Mouse (Mus musculus) liver, embryonic 16.5 days (tissue): ENCODE measurements around the gene Asb17. TPM values are rescaled to one million over a fixed set of nuclear protein-coding genes. Genes with fewer than 3 reads are reported as not detected.

ENCODE experiments used
- ATAC-seq: fragments of 200-750 bp; cut with Nextera tagmentation; 2 replicates; pipeline ENCODE4 v1.8.0; 2017; ENCODE audit warnings: low read depth, mild to moderate bottlenecking, moderate number of reproducible peaks, moderate library complexity
- H3K27ac ChIP-seq: fragments of 300-500 bp; sonication (generic); 2 replicates; pipeline ENCODE4 v1.5.1; 2014; ENCODE audit warnings: mild to moderate bottlenecking, low read length
- H3K27me3 ChIP-seq: fragments of 300-500 bp; sonication (generic); 2 replicates; pipeline ENCODE4 v1.6.1; 2014; ENCODE audit warnings: low read depth, low read length, mixed read lengths; ENCODE audit not compliant: control insufficient read depth, insufficient read depth
- H3K36me3 ChIP-seq: fragments of 300-500 bp; sonication (generic); 2 replicates; pipeline ENCODE4 v1.6.1; 2014; ENCODE audit warnings: mild to moderate bottlenecking; ENCODE audit not compliant: control insufficient read depth, insufficient read depth
- H3K4me1 ChIP-seq: fragments of 300-500 bp; sonication (generic); 2 replicates; pipeline ENCODE4 v1.6.1; 2014; ENCODE audit warnings: low read depth, low read length, mixed read lengths; ENCODE audit not compliant: control insufficient read depth
- H3K4me2 ChIP-seq: fragments of 300-500 bp; sonication (generic); 2 replicates; pipeline ENCODE4 v1.6.1; 2014; ENCODE audit warnings: low read depth, low read length, mixed read lengths
- H3K4me3 ChIP-seq: fragments of 300-500 bp; sonication (generic); 2 replicates; pipeline ENCODE4 v1.5.1; 2014; ENCODE audit warnings: low read depth, mild to moderate bottlenecking, low read length
- H3K9ac ChIP-seq: fragments of 300-500 bp; sonication (generic); 2 replicates; pipeline ENCODE4 v1.6.1; 2014; ENCODE audit warnings: low read depth, low read length
- H3K9me3 ChIP-seq: fragments of 300-500 bp; sonication (generic); replicated peaks from 2 replicates; pipeline ENCODE4 v1.6.1; 2016; ENCODE audit warnings: low read length; ENCODE audit not compliant: control insufficient read depth
- WGBS: fragments of 180-500 bp; shearing (Covaris S2); extraction: QIAGEN DNeasy Blood & Tissue Kit; methylation state at CpG from one replicate; pipeline ENCODE4 v1.1.7; 2014; ENCODE audit not compliant: insufficient replicate concordance; 5-methylcytosine and 5-hydroxymethylcytosine counted together
- polyA plus RNA-seq: library from polyadenylated mRNA; unstranded; fragments of >200 nt; fragmentation: Nextera tagmentation; extraction: Ambion mirVana; gene quantifications from 2 replicates; pipeline ENCODE4 v1.2.1, GENCODE M21; 2015

The Asb17 gene
- polyA plus RNA-seq, 1 experiment from 2014 or later: 2.2 TPM

DNA sequence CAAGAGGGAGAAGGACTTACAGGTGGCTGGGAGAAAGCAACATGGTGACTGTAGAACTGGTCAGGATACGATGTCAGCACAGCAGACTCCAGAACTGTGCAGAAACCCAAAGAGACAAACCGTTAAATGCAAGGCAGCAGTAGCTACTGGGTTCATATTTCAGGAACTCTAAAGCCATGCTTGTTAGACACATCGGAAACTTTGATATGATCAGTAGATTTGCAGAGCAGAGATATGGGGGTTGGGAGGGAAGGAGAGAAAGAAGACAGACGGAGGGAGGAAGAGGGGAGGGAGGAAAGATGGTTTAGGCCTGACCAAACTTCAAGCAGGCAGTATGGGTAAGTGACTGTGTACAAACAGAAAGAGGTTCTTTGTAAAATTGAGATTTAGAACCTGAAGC is 6.4 kb upstream of the Asb17 start:
- Histone ChIP-seq H3K27ac (no peak overlapping the region), H3K27me3 (no peaks in the 10 kb centered on the region), H3K4me2 (no peak overlapping the region), H3K4me1 (peaks cover 22% of the 10 kb centered on the region), H3K36me3 (no peaks in the 10 kb centered on the region), H3K4me3 (no peak overlapping the region), H3K9ac (no peak overlapping the region), H3K9me3 (no peaks in the 10 kb centered on the region)
- 25% methylated on average over 4 of the region's 4 CpGs for WGBS
- ATAC-seq: no peak

DNA sequence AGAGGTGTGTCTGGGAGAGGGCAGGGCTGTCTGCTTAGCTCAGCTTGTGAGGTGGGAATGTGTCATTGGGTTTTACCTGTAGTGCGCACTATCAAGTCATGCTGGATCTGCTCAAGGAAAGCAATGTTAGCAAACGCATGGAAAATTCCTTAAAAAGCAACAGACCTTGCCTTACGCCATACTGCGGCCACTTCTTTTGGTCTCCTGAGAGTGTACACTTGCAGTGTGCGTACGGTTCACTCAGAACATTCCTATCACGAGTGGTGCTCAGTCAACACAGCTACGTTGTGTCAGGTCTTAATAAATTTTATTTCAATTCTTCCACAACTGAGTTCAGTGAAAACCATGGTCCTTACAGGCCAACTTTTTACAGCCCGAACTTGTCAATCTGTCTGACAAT is 748 bp downstream of the Asb17 start:
- no peak overlapping the region for H3K27ac ChIP-seq
- 91% methylated on average over 9 of the region's 9 CpGs for WGBS
- H3K4me1 ChIP-seq: peaks cover 28% of the 10 kb centered on the region

DNA sequence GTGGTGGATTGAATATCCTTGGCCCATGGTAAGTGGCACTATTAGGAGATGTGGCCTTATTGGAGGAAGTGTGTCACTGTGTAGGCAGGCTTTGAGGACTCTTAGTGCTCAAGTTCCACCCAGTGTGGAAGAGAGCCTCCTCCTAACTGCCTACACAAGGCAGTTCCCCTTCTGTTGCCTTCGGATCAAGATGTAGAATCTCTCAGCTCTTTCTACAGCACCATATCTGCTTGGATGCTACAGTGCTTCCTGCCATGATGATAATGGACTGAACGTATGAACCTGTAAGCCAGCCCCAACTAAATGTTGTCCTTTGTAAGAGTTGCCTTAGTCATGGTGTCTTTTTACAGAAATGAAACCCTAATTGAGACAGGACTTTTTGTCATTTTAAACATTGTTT is 1.5 kb downstream of the Asb17 start:
- Histone ChIP-seq H3K9ac (no peak overlapping the region), H3K9me3 (no peaks in the 10 kb centered on the region), H3K27me3 (no peaks in the 10 kb centered on the region), H3K27ac (no peak overlapping the region), H3K4me1 (peaks cover 34% of the 10 kb centered on the region), H3K36me3 (no peaks in the 10 kb centered on the region), H3K4me3 (no peak overlapping the region), H3K4me2 (no peak overlapping the region)
- WGBS: 32% methylated on average over 2 of the region's 2 CpGs
- ATAC-seq: no peak

More for the DNA sequence above, 748 bp downstream of the Asb17 start:
- ATAC-seq: no peak
- no peaks in the 10 kb centered on the region for H3K27me3 ChIP-seq
- no peaks in the 10 kb centered on the region for H3K9me3 ChIP-seq
- H3K9ac ChIP-seq: no peak overlapping the region
- H3K4me3 ChIP-seq: no peak overlapping the region
- H3K4me2 ChIP-seq: no peak overlapping the region
- H3K36me3 ChIP-seq: no peaks in the 10 kb centered on the region

GRCm38 (mm10) chr3:153846109-153846508 is 2.1 kb downstream of the Asb17 start:
- no peak overlapping the region for H3K4me3 ChIP-seq
- H3K4me1 ChIP-seq: peaks cover 34% of the 10 kb centered on the region
- WGBS: 88% methylated on average over 4 of the region's 4 CpGs
- H3K9me3 ChIP-seq: no peaks in the 10 kb centered on the region
- H3K4me2 ChIP-seq: no peak overlapping the region
- no peaks in the 10 kb centered on the region for H3K36me3 ChIP-seq
- no peaks in the 10 kb centered on the region for H3K27me3 ChIP-seq
- no peak for ATAC-seq
- no peak overlapping the region for H3K9ac ChIP-seq
- H3K27ac ChIP-seq: no peak overlapping the region

- Histone ChIP-seq H3K4me1 (peaks cover 34% of the 10 kb centered on the region), H3K27ac (no peak overlapping the region)
- ATAC-seq: no peak
Measured at GRCm38 (mm10) chr3:153847207-153847733, 3.3 kb downstream of the Asb17 start.

GRCm38 (mm10) chr3:153849368-153850015 is 5.5 kb downstream of the Asb17 start:
- no peaks in the 10 kb centered on the region for H3K36me3 ChIP-seq
- WGBS: 3% methylated on average over 5 of the region's 5 CpGs
- H3K9me3 ChIP-seq: no peaks in the 10 kb centered on the region
- H3K27ac ChIP-seq: peak overlapping the region; percentile 82
- peak overlapping the region; percentile 47 for H3K4me2 ChIP-seq
- peak overlapping the region; percentile 12 for H3K4me3 ChIP-seq
- peak overlapping the region; percentile 35 for H3K9ac ChIP-seq
- peaks cover 46% of the 10 kb centered on the region for H3K4me1 ChIP-seq
- H3K27me3 ChIP-seq: no peaks in the 10 kb centered on the region
- peak; percentile 63 for ATAC-seq

More at GRCm38 (mm10) chr3:153847207-153847733, 3.3 kb downstream of the Asb17 start:
- Histone ChIP-seq H3K27me3 (no peaks in the 10 kb centered on the region), H3K36me3 (no peaks in the 10 kb centered on the region), H3K4me2 (no peak overlapping the region), H3K4me3 (no peak overlapping the region), H3K9me3 (no peaks in the 10 kb centered on the region), H3K9ac (no peak overlapping the region)
- 43% methylated on average over 7 of the region's 7 CpGs for WGBS

- Histone ChIP-seq H3K27me3 (no peaks in the 10 kb centered on the region), H3K4me1 (peaks cover 46% of the 10 kb centered on the region), H3K4me2 (peak overlapping the region; percentile 47), H3K4me3 (peak overlapping the region; percentile 30), H3K36me3 (no peaks in the 10 kb centered on the region), H3K9me3 (no peaks in the 10 kb centered on the region), H3K27ac (peak overlapping the region; percentile 82), H3K9ac (peak overlapping the region; percentile 22)
- WGBS: 22% methylated on average over 7 of the region's 7 CpGs
- peak; percentile 53 for ATAC-seq
Measured at GRCm38 (mm10) chr3:153850759-153851158, 6.8 kb downstream of the Asb17 start.

GRCm38 (mm10) chr3:153852266-153852665 is 8.3 kb downstream of the Asb17 start:
- H3K9ac ChIP-seq: peak overlapping the region; percentile 48
- no peaks in the 10 kb centered on the region for H3K9me3 ChIP-seq
- H3K36me3 ChIP-seq: no peaks in the 10 kb centered on the region
- WGBS: 20% methylated on average over 8 of the region's 8 CpGs
- peak overlapping the region; percentile 46 for H3K4me3 ChIP-seq
- no peaks in the 10 kb centered on the region for H3K27me3 ChIP-seq
- peak overlapping the region; percentile 82 for H3K27ac ChIP-seq
- peaks cover 33% of the 10 kb centered on the region for H3K4me1 ChIP-seq
- H3K4me2 ChIP-seq: peak overlapping the region; percentile 59
- ATAC-seq: peak; percentile 98

DNA sequence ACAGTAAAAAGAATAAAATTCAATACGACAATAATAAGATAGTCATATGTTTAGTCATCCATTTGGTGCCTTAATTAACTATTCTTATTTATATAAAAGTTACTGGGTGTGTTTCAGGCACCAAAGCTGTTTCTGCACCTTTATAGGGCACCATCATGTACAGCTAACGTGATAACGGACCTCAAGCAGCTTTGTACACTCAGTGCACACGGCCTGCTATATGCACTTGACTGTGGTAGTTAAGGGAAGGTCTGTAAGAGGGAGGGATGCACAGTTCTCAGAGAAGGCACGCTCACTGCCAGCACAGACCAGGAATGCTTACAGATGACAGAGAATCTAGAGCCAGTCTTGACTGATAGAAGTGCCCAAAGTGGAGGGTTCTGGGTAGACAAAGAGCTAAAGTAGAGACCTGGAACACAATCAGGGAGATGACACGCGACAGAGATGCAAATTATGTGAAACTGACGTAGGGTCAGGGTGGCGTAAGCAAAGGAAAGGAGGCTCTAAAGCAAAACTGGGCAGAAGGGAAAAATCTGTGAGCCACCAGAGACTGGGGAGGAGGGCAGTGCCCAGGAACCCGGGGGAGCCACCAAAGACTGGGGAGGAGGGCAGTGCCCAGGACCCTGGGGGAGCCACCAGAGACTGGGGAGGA is 14.5 kb downstream of the Asb17 start:
- Histone ChIP-seq H3K36me3 (no peaks in the 10 kb centered on the region), H3K4me1 (peaks cover 22% of the 10 kb centered on the region), H3K4me2 (no peak overlapping the region), H3K27me3 (no peaks in the 10 kb centered on the region), H3K27ac (no peak overlapping the region), H3K9me3 (no peaks in the 10 kb centered on the region), H3K9ac (no peak overlapping the region), H3K4me3 (no peak overlapping the region)
- ATAC-seq: no peak
- WGBS: 69% methylated on average over 10 of the region's 10 CpGs
